27 mouse cellular contexts compared by ENCODE assay signal in genomic region chr9:13206369-13206768, GRCm38 (mm10). TPM values are rescaled to one million over a fixed set of nuclear protein-coding genes. Genes with fewer than 3 reads are reported as not detected.
"Had no signal": no experiment of that assay in that cellular context is flagged by ENCODE, and none has a peak within 500 bp of the region (broad histone marks: within the 10 kb centered on the region; RNA-seq: fewer than 3 reads in every experiment).

No protein-coding gene starts in this region.

- H3K4me1 ChIP-seq: embryonic facial prominence, embryonic 10.5 days; embryonic facial prominence, embryonic 12.5 days; embryonic facial prominence, embryonic 13.5 days; embryonic facial prominence, embryonic 15.5 days; forebrain, embryonic 10.5 days; forebrain, embryonic 12.5 days; forebrain, embryonic 13.5 days; forebrain, embryonic 15.5 days had no signal

- H3K9me3 ChIP-seq: embryonic facial prominence, embryonic 10.5 days; embryonic facial prominence, embryonic 12.5 days; embryonic facial prominence, embryonic 13.5 days; embryonic facial prominence, embryonic 15.5 days; forebrain, embryonic 10.5 days; forebrain, embryonic 12.5 days; forebrain, embryonic 13.5 days; forebrain, embryonic 15.5 days had no signal

- H3K36me3 ChIP-seq: embryonic facial prominence, embryonic 10.5 days; embryonic facial prominence, embryonic 12.5 days; embryonic facial prominence, embryonic 13.5 days; embryonic facial prominence, embryonic 15.5 days; forebrain, embryonic 10.5 days; forebrain, embryonic 12.5 days; forebrain, embryonic 15.5 days had no signal

- ATAC-seq: forebrain, embryonic 13.5 days; forebrain, embryonic 14.5 days; forebrain, embryonic 15.5 days; forebrain, embryonic 16.5 days; forebrain, postnatal 0 days had no signal

- H3K27ac ChIP-seq: embryonic facial prominence, embryonic 10.5 days; embryonic facial prominence, embryonic 12.5 days; embryonic facial prominence, embryonic 13.5 days; embryonic facial prominence, embryonic 15.5 days; forebrain, embryonic 10.5 days; forebrain, embryonic 12.5 days; forebrain, embryonic 13.5 days; forebrain, embryonic 15.5 days; gastrocnemius, adult 2 months had no signal

- DNase-seq: cerebellum, adult 2 months; cerebellum, adult 8-10 months; cerebellum, adult 9-10 months; cerebellum, adult 9-11 months; cerebellum, postnatal 10 days; cerebellum, postnatal 14 days; cerebellum, postnatal 25 days; cerebellum, postnatal 36 days; embryo, embryonic 11 days; forebrain, postnatal 0 days; gastrocnemius, adult 2 months; gastrocnemius, postnatal 10 days; gastrocnemius, postnatal 14 days; gastrocnemius, postnatal 25 days; gastrocnemius, postnatal 36 days; heart, adult 18-20 months had no signal

- H3K4me2 ChIP-seq: embryonic facial prominence, embryonic 12.5 days; embryonic facial prominence, embryonic 13.5 days; embryonic facial prominence, embryonic 15.5 days; forebrain, embryonic 12.5 days; forebrain, embryonic 13.5 days; forebrain, embryonic 15.5 days had no signal

- H3K9ac ChIP-seq: embryonic facial prominence, embryonic 12.5 days; embryonic facial prominence, embryonic 13.5 days; embryonic facial prominence, embryonic 15.5 days; forebrain, embryonic 12.5 days; forebrain, embryonic 13.5 days; forebrain, embryonic 15.5 days; forebrain, postnatal 0 days had no signal

- H3K27me3 ChIP-seq: embryonic facial prominence, embryonic 12.5 days; embryonic facial prominence, embryonic 13.5 days; embryonic facial prominence, embryonic 15.5 days; forebrain, embryonic 12.5 days; forebrain, embryonic 13.5 days; forebrain, embryonic 15.5 days had no signal

- H3K4me3 ChIP-seq: embryonic facial prominence, embryonic 10.5 days; embryonic facial prominence, embryonic 12.5 days; embryonic facial prominence, embryonic 13.5 days; embryonic facial prominence, embryonic 15.5 days; erythroblast, embryonic 14.5 days; forebrain, embryonic 10.5 days; forebrain, embryonic 12.5 days; forebrain, embryonic 13.5 days; forebrain, embryonic 15.5 days; gastrocnemius, adult 2 months had no signal

RNA-seq across cellular contexts. Expression of gene Jrkl, which starts 39.3 kb away (rescaled TPM):
- polyA plus RNA-seq: erythroblast, embryonic 14.5 days had no signal
